Mouse (Mus musculus) forebrain, embryonic 11.5 days (tissue): ENCODE measurements around the gene Xpo5. TPM values are rescaled to one million over a fixed set of nuclear protein-coding genes. Genes with fewer than 3 reads are reported as not detected.

Experiments
- ATAC-seq: fragments of 200-750 bp; cut with Nextera tagmentation; replicated peaks from 2 replicates; pipeline ENCODE4 v1.8.0; 2017; ENCODE audit warnings: moderate TSS enrichment; ENCODE audit not compliant: low FRiP score
- DNase-seq: peaks from one replicate; pipeline ENCODE4 v3.0.0-alpha.2; 2017; ENCODE audit warnings: low spot score
- H3K27ac ChIP-seq: fragments of 300-500 bp; sonication (generic); 2 replicates; pipeline ENCODE4 v1.5.1; 2014; ENCODE audit warnings: low read depth, low read length
- H3K27me3 ChIP-seq: fragments of 300-500 bp; sonication (generic); 2 replicates; pipeline ENCODE4 v1.6.1; 2014; ENCODE audit warnings: mild to moderate bottlenecking, low read length, mixed read lengths; ENCODE audit not compliant: control insufficient read depth, insufficient read depth
- H3K36me3 ChIP-seq: fragments of 300-500 bp; sonication (generic); 2 replicates; pipeline ENCODE4 v1.6.1; 2014; ENCODE audit warnings: mild to moderate bottlenecking, low read length, moderate library complexity, mixed read lengths; ENCODE audit not compliant: control insufficient read depth, insufficient read depth
- H3K4me1 ChIP-seq: fragments of 300-500 bp; sonication (generic); replicated peaks from 2 replicates; pipeline ENCODE4 v1.6.1; 2014; ENCODE audit warnings: low read length, mixed read lengths; ENCODE audit not compliant: control insufficient read depth, insufficient read depth
- H3K4me2 ChIP-seq: fragments of 300-500 bp; sonication (generic); 2 replicates; pipeline ENCODE4 v1.6.1; 2014; ENCODE audit warnings: low read depth, mild to moderate bottlenecking, low read length, moderate library complexity, mixed read lengths; ENCODE audit not compliant: severe bottlenecking
- H3K4me3 ChIP-seq: fragments of 300-500 bp; sonication (generic); 2 replicates; pipeline ENCODE4 v1.5.1; 2014; ENCODE audit warnings: low read depth, low read length
- H3K9ac ChIP-seq: fragments of 300-500 bp; sonication (generic); 2 replicates; pipeline ENCODE4 v1.6.1; 2014; ENCODE audit warnings: low read length
- H3K9me3 ChIP-seq: fragments of 300-500 bp; sonication (generic); 2 replicates; pipeline ENCODE4 v1.6.1; 2016; ENCODE audit warnings: low read length, mixed read lengths; ENCODE audit not compliant: control insufficient read depth
- WGBS: fragments of 180-500 bp; shearing (Covaris S2); extraction: QIAGEN DNeasy Blood & Tissue Kit; methylation state at CpG from one replicate; pipeline ENCODE4 v1.1.7; 2014; 5-methylcytosine and 5-hydroxymethylcytosine counted together
- polyA plus RNA-seq: library from polyadenylated mRNA; unstranded; fragments of >200 nt; fragmentation: Nextera tagmentation; extraction: Ambion mirVana; gene quantifications from 2 replicates; pipeline ENCODE4 v1.2.1, GENCODE M21; 2014

The Xpo5 gene
- polyA plus RNA-seq, 1 experiment from 2014 or later, result 76.7 TPM

GRCm38 (mm10) chr17:46254106-46254505, 51.5 kb downstream of the Xpo5 start:
- H3K27me3 ChIP-seq, result peaks cover 5% of the 10 kb centered on the region; the same call in 1 of the 2 replicates
- 1% methylated on average over 39 of the region's 54 CpGs for WGBS
- H3K4me1 ChIP-seq, result peaks cover 3% of the 10 kb centered on the region; the same call in 1 of the 2 replicates
- peaks cover 4% of the 10 kb centered on the region; the same call in 1 of the 2 replicates for H3K36me3 ChIP-seq
- peak overlapping the region; percentile 61 for H3K4me3 ChIP-seq
- ATAC-seq (no peak; the same call in none of the 2 replicates), DNase-seq (no peak)
- H3K9me3 ChIP-seq, result no peaks in the 10 kb centered on the region; the same call in 1 of the 2 replicates
- H3K27ac ChIP-seq, result no peak overlapping the region
- peak overlapping the region; percentile 99 for H3K4me2 ChIP-seq
- peak overlapping the region; percentile 72 for H3K9ac ChIP-seq

GRCm38 (mm10) chr17:46255147-46255546, 52.6 kb downstream of the Xpo5 start:
- ATAC-seq, result no peak
- peaks cover 9% of the 10 kb centered on the region; the same call in 1 of the 2 replicates for H3K36me3 ChIP-seq
- DNase-seq, result no peak
- WGBS, result 31% methylated on average over 6 of the region's 6 CpGs
- no peak overlapping the region for H3K27ac ChIP-seq
- 0 out of 2 replicates have a peak, but pooled peaks cover 2% of the 10 kb centered on the region for H3K4me1 ChIP-seq
- H3K9ac ChIP-seq, result no peak overlapping the region
- H3K27me3 ChIP-seq, result peaks cover 5% of the 10 kb centered on the region; the same call in 1 of the 2 replicates
- H3K4me2 ChIP-seq, result no peak overlapping the region
- H3K4me3 ChIP-seq, result no peak overlapping the region
- H3K9me3 ChIP-seq, result no peaks in the 10 kb centered on the region; the same call in 1 of the 2 replicates

DNA sequence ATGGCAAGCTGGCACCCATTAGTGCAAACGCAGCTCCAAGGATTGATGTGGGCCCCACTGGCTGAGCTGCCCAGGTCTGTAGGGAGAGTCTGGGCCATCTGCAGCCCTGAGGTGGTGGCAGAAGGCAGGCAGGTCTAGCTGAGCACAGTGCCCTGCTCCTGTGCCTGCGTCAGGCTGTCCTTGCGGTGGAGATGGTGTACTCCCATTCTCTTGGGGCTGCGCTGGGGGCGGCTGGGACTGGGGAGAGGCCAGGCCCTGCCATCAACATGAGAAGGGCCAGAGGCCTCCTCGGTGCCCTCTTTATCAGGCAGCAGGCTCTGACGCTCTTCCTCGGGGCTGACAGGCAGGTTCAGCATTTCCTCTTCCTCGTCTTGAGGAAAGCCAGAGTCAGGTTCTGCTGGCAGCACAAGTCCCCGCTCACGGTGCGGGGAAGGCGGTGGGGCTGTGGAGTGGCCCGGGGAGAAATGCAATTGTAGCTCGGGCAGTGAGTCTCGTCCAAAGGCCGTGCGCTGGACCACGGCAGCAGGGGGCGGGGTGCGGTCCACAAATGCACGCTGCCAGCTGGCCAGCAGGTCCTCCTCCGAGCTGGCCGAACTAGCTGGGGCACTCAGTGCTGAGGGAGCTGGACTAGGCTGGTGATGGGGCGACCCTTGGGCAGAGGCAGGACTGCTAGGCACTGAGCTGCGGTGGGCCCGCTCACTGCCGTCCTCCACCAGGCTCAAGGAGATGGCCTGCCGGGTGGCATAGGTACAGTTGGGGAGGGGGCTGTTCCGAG, 55.9 kb downstream of the Xpo5 start:
- H3K27ac ChIP-seq, result no peak overlapping the region
- DNase-seq (no peak), ATAC-seq (no peak)
- H3K4me3 ChIP-seq, result no peak overlapping the region
- peaks cover 12% of the 10 kb centered on the region for H3K36me3 ChIP-seq
- 0 out of 2 replicates have a peak, but pooled peaks cover under 1% of the 10 kb centered on the region for H3K4me1 ChIP-seq
- WGBS, result 88% methylated on average over 30 of the region's 30 CpGs
- H3K4me2 ChIP-seq, result no peak overlapping the region
- H3K9me3 ChIP-seq, result no peaks in the 10 kb centered on the region; the same call in 1 of the 2 replicates
- H3K9ac ChIP-seq, result no peak overlapping the region
- H3K27me3 ChIP-seq, result peaks cover 5% of the 10 kb centered on the region; the same call in 1 of the 2 replicates

GRCm38 (mm10) chr17:46259675-46260074, 57.1 kb downstream of the Xpo5 start:
- Histone ChIP-seq H3K9me3 (no peaks in the 10 kb centered on the region; the same call in 1 of the 2 replicates), H3K4me1 (no peaks in the 10 kb centered on the region), H3K9ac (no peak overlapping the region), H3K4me2 (no peak overlapping the region), H3K36me3 (peaks cover 16% of the 10 kb centered on the region), H3K27ac (no peak overlapping the region), H3K4me3 (no peak overlapping the region), H3K27me3 (peaks cover 5% of the 10 kb centered on the region; the same call in 1 of the 2 replicates)
- DNase-seq (no peak), ATAC-seq (no peak)
- WGBS, result 88% methylated on average over 17 of the region's 17 CpGs

DNA sequence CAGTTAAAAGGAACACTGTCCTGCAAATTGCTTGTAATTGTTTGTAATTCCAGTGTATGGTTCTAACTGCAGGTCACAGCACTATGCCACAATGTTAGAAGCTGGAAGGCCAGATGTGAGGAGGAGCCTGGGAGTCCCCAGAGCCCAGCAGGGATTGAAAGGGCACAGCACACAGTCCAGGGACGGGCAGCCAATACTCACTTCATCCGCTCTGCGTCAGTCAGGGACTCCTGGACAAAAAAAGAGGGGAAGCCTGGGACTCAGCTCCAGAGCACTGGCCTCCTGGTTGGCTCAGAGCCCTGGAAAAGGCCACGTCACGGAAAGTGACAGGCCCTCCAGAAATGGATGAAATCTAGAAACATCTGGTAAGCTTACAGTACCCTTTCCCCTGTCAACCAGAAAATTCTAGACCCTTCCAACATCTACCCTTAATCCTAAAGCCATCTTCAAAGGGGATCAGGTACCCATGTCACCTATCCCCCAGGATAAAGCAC, 59.7 kb downstream of the Xpo5 start:
- no peak overlapping the region for H3K27ac ChIP-seq
- no peak overlapping the region for H3K4me2 ChIP-seq
- DNase-seq (no peak), ATAC-seq (no peak)
- no peak overlapping the region for H3K4me3 ChIP-seq
- WGBS, result 92% methylated on average over 5 of the region's 5 CpGs
- H3K9ac ChIP-seq, result no peak overlapping the region
- peaks cover 16% of the 10 kb centered on the region for H3K36me3 ChIP-seq
- no peaks in the 10 kb centered on the region for H3K4me1 ChIP-seq
- no peaks in the 10 kb centered on the region for H3K27me3 ChIP-seq
- no peaks in the 10 kb centered on the region for H3K9me3 ChIP-seq

- Histone ChIP-seq H3K27ac (no peak overlapping the region), H3K9ac (no peak overlapping the region), H3K4me2 (no peak overlapping the region), H3K9me3 (no peaks in the 10 kb centered on the region), H3K4me3 (no peak overlapping the region), H3K36me3 (peaks cover 11% of the 10 kb centered on the region), H3K4me1 (no peaks in the 10 kb centered on the region), H3K27me3 (no peaks in the 10 kb centered on the region)
- ATAC-seq (no peak), DNase-seq (no peak)
- 85% methylated on average over 12 of the region's 12 CpGs for WGBS
Measured at GRCm38 (mm10) chr17:46265502-46265901, 62.9 kb downstream of the Xpo5 start.

GRCm38 (mm10) chr17:46265918-46266618, 63.5 kb downstream of the Xpo5 start:
- Histone ChIP-seq H3K9me3 (no peaks in the 10 kb centered on the region), H3K27me3 (no peaks in the 10 kb centered on the region), H3K36me3 (peaks cover 11% of the 10 kb centered on the region), H3K27ac (no peak overlapping the region), H3K4me3 (no peak overlapping the region), H3K4me1 (no peaks in the 10 kb centered on the region), H3K9ac (no peak overlapping the region), H3K4me2 (no peak overlapping the region)
- 0 out of 2 replicates have a peak, but pooled peaks have one; percentile 18 for ATAC-seq
- 30% methylated on average over 14 of the region's 14 CpGs for WGBS
- peak; percentile 91 for DNase-seq

- no peaks in the 10 kb centered on the region for H3K27me3 ChIP-seq
- 75% methylated on average over 6 of the region's 6 CpGs for WGBS
- H3K36me3 ChIP-seq, result peaks cover 7% of the 10 kb centered on the region
- ATAC-seq (no peak), DNase-seq (no peak)
- H3K4me2 ChIP-seq, result no peak overlapping the region
- no peak overlapping the region for H3K27ac ChIP-seq
- H3K9ac ChIP-seq, result no peak overlapping the region
- no peaks in the 10 kb centered on the region for H3K4me1 ChIP-seq
- no peaks in the 10 kb centered on the region for H3K9me3 ChIP-seq
- no peak overlapping the region for H3K4me3 ChIP-seq
Measured at GRCm38 (mm10) chr17:46266986-46267385, 64.4 kb downstream of the Xpo5 start.
